Mouse (Mus musculus) lung, embryonic 15.5 days (tissue): ENCODE results near the gene Gm20695. TPM values are rescaled to one million over a fixed set of nuclear protein-coding genes. Genes with fewer than 3 reads are reported as not detected.
A peak's percentile ranks its signal among the peaks of the same experiment; 100 is the strongest.

Experiments used
- ATAC-seq: fragments of 200-750 bp; cut with Nextera tagmentation; 2 replicates; pipeline ENCODE4 v1.8.0; 2017; ENCODE audit warnings: moderate number of reproducible peaks, borderline replicate concordance; ENCODE audit not compliant: low FRiP score, low TSS enrichment; ENCODE audit errors: extremely low read depth
- H3K27ac ChIP-seq: fragments of 300-500 bp; sonication (generic); 2 replicates; pipeline ENCODE4 v1.5.1; 2015; ENCODE audit warnings: moderate library complexity, mild to moderate bottlenecking, inconsistent platforms
- H3K27me3 ChIP-seq: fragments of 300-500 bp; sonication (generic); 2 replicates; pipeline ENCODE4 v1.6.1; 2015; ENCODE audit warnings: inconsistent platforms
- H3K36me3 ChIP-seq: fragments of 300-500 bp; sonication (generic); 2 replicates; pipeline ENCODE4 v1.6.1; 2015; ENCODE audit warnings: inconsistent platforms
- H3K4me1 ChIP-seq: fragments of 300-500 bp; sonication (generic); 2 replicates; pipeline ENCODE4 v1.6.1; 2015; ENCODE audit warnings: inconsistent platforms
- H3K4me2 ChIP-seq: fragments of 300-500 bp; sonication (generic); 2 replicates; pipeline ENCODE4 v1.6.1; 2015; ENCODE audit warnings: inconsistent platforms, mild to moderate bottlenecking, moderate library complexity
- H3K4me3 ChIP-seq: fragments of 300-500 bp; sonication (generic); 2 replicates; pipeline ENCODE4 v1.5.1; 2015; ENCODE audit warnings: mild to moderate bottlenecking, inconsistent platforms
- H3K9ac ChIP-seq: fragments of 300-500 bp; sonication (generic); 2 replicates; pipeline ENCODE4 v1.6.1; 2015; ENCODE audit warnings: inconsistent platforms
- H3K9me3 ChIP-seq: fragments of 300-500 bp; sonication (generic); 2 replicates; pipeline ENCODE4 v1.6.1; 2016; ENCODE audit warnings: inconsistent platforms
- WGBS: fragments of 180-500 bp; shearing (Covaris S2); methylation state at CpG from one replicate; pipeline ENCODE4 v1.1.7; 2015; 5-methylcytosine and 5-hydroxymethylcytosine counted together
- polyA plus RNA-seq: library from polyadenylated mRNA; unstranded; fragments of >200 nt; fragmentation: Nextera tagmentation; extraction: Ambion mirVana; gene quantifications from 2 replicates; pipeline ENCODE4 v1.2.1, GENCODE M21; 2015

The Gm20695 gene
- polyA plus RNA-seq, 1 experiment from 2014 or later: 1.1 TPM

DNA sequence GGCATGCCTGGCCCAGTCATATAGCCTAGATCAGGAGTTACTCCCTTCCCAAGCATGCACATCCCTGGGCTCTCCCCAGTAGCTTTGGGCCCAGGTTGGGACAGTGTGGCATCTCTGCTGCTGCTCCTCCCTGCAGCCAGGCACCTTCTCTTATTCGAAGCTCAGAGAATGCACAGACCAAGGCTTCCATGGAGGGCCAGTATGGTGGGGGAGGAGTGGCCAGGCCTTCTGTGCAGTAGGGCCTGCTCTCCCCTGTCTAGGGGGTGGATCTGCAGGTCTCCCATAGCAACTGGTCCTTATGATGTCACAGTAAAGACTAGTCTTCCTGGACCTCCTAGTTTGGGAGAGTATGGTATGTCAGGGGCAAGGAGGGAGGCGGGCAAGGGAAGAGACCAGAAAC is 23.0 kb downstream of the Gm20695 start:
- peaks cover 31% of the 10 kb centered on the region for H3K36me3 ChIP-seq
- H3K27me3 ChIP-seq: no peaks in the 10 kb centered on the region
- no peaks in the 10 kb centered on the region for H3K9me3 ChIP-seq
- WGBS: 58% methylated on average over 2 of the region's 2 CpGs
- no peak overlapping the region for H3K9ac ChIP-seq
- H3K4me2 ChIP-seq: no peak overlapping the region
- no peak overlapping the region for H3K4me3 ChIP-seq
- H3K4me1 ChIP-seq: peaks cover 9% of the 10 kb centered on the region
- no peak overlapping the region for H3K27ac ChIP-seq
- no peak for ATAC-seq

DNA sequence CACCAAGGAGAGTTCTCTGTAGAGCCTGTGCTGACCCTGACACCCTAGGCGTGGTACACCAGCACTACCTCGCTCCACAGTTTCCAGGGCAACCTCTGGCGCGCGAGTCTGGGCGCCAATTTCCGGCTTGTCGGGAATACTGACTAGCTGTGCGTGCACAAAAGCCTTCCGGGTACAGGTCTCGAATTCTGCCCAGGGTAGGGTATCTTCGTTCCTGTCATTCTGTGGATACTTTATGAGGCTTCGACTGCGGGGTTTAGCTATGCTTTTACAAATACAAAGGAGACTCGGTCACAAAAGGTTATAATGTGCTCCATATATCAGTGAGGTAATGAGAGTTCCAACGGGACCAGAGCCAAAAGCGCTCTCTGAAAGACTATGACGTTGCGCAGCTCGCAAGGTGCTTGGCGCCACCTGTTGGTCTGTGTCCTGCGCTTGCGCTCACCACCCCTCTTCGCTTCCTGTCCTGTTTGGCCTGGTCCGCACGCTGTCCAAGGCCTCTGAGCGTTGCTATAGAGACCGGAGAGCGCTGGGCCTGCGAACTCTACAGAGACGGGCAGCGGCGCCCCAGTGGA is 24.2 kb downstream of the Gm20695 start, which contains the start of the genes 1700037C18Rik and Cluap1:
TSS of gene 1700037C18Rik (minus strand) at position 153 of the 575 bp plus-strand sequence.
TSS of gene Cluap1 (plus strand) at position 265 of the 575 bp plus-strand sequence.
- ATAC-seq: peak; percentile 98
- Histone ChIP-seq H3K27me3 (no peaks in the 10 kb centered on the region), H3K4me2 (peak within 1 kb of the TSS; percentile 83), H3K27ac (peak within 1 kb of the TSS; percentile 83), H3K9ac (peak within 1 kb of the TSS; percentile 67), H3K9me3 (no peaks in the 10 kb centered on the region), H3K36me3 (peaks cover 38% of the 10 kb centered on the region), H3K4me3 (peak within 1 kb of the TSS; percentile 63), H3K4me1 (peaks cover 9% of the 10 kb centered on the region)
- under 1% methylated on average over 33 of the region's 33 CpGs for WGBS

DNA sequence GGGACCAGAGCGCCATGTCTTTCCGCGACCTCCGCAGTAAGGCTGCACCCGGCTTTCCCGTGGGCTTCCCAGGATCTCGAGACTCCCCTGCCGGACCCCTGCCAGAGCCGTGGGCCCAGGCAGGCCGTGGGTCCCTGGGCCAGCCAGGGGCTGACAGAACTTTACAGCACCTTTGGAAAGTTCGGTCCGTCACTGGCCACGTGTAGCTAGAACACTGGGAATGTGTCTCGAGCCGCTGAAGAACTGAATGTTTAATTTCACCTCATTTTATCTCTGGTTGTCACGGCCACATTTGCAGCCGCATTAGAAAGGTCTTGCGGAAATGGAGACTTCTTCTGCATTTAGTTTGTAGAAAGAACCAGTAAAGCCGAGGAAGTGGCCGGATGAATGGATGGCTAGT is 24.7 kb downstream of the Gm20695 start:
- no peak for ATAC-seq
- Histone ChIP-seq H3K4me1 (peaks cover 9% of the 10 kb centered on the region), H3K27ac (peak overlapping the region; percentile 83), H3K36me3 (peaks cover 35% of the 10 kb centered on the region), H3K4me3 (peak overlapping the region; percentile 63), H3K9ac (peak overlapping the region; percentile 67), H3K9me3 (no peaks in the 10 kb centered on the region), H3K4me2 (peak overlapping the region; percentile 83), H3K27me3 (no peaks in the 10 kb centered on the region)
- 3% methylated on average over 20 of the region's 20 CpGs for WGBS

DNA sequence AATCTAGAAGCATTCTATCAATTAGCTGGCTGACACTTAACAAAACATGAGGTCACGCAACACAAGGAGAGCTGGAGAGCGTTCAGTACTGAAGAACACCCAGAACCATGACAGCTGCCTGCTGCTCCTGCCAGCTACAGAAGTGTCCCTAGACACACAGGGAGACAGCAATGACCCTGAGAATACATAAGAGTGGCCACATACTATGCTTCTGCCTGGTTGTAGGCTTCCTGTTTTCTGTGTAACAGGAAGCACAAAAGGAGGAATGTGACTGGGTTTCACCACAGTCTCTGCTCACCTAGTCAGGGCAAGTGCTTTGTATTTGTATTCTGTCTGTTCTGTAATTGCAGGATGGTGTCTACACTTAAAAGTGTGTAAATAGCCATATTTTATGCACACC is 36.3 kb downstream of the Gm20695 start:
- no peaks in the 10 kb centered on the region for H3K27me3 ChIP-seq
- H3K36me3 ChIP-seq: peaks cover 42% of the 10 kb centered on the region
- H3K9me3 ChIP-seq: no peaks in the 10 kb centered on the region
- H3K4me2 ChIP-seq: no peak overlapping the region
- 0 out of 2 replicates have a peak, but pooled peaks cover 3% of the 10 kb centered on the region for H3K4me1 ChIP-seq
- WGBS: 91% methylated on average over 2 of the region's 2 CpGs
- H3K9ac ChIP-seq: no peak overlapping the region
- ATAC-seq: no peak
- no peak overlapping the region for H3K4me3 ChIP-seq
- H3K27ac ChIP-seq: no peak overlapping the region

DNA sequence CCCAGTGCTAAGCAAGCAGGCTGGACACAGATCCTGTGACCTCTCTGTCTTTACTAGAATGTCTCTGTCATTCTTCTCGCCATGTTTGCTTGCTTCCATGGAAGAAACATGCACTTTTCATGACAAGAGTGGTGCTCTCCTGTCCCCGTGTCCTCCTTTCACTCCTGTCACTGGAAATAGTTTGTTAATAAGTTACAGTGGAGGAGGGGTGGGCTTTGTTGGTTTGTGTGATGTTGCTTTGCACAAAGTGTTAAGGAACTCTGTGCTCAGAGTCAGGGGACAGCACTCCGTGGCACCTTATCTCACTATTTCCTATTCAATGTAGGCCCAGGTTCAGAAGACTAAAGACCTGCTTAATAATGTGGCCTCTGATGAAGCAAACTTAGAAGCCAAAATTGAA is 39.1 kb downstream of the Gm20695 start:
- Histone ChIP-seq H3K36me3 (peaks cover 45% of the 10 kb centered on the region), H3K9me3 (no peaks in the 10 kb centered on the region), H3K4me3 (no peak overlapping the region), H3K9ac (no peak overlapping the region), H3K27me3 (no peaks in the 10 kb centered on the region), H3K4me1 (0 out of 2 replicates have a peak, but pooled peaks cover 3% of the 10 kb centered on the region), H3K27ac (peak overlapping the region; percentile 64), H3K4me2 (no peak overlapping the region)
- 61% methylated on average over 3 of the region's 3 CpGs for WGBS
- ATAC-seq: no peak

DNA sequence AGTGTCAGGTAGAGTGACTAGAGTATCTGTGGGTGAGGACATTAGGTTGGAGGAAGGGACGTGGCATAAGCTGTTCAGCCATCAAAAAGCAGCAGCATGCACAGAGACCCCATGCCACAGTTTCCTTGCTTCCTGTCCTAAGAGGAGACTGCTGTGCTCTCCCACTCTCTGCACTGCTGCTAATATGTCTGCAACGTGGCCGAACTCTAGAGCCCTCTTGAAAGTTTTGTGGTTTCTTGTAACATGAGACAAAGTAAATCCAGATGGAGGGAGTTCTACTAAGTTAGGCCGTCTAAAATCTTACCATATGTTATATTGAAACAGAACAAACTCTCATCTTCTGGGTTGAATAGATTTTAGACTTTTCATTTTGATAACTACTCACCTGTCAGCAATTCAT is 39.5 kb downstream of the Gm20695 start:
- H3K4me1 ChIP-seq: 0 out of 2 replicates have a peak, but pooled peaks cover 3% of the 10 kb centered on the region
- WGBS: 65% methylated on average over 4 of the region's 4 CpGs
- no peaks in the 10 kb centered on the region for H3K9me3 ChIP-seq
- 0 out of 2 replicates have a peak overlapping the region, but pooled peaks have one; percentile 7 for H3K9ac ChIP-seq
- H3K4me2 ChIP-seq: no peak overlapping the region
- peak overlapping the region; percentile 72 for H3K27ac ChIP-seq
- H3K27me3 ChIP-seq: no peaks in the 10 kb centered on the region
- H3K4me3 ChIP-seq: no peak overlapping the region
- peak; percentile 59; the same call in 1 of the 2 replicates for ATAC-seq
- H3K36me3 ChIP-seq: peaks cover 47% of the 10 kb centered on the region

DNA sequence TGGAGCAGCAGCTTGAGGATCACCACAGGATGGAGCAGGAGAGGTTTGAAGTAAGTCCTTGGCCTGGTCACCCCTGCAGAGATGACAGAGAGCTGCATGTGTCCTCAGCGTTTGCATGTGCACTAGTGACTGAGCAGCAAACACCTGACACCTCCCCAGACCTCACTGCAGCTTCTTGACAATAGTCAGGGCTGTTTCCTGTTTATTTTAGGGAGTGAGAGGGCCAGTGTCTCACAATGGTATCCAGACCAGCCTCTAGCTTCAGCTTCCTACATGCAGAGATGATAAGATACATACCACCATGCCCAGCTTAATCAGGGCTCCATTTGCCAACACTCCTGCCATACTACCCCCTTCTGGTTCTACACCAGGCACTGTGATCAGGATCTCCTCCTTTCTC is 44.1 kb downstream of the Gm20695 start:
- Histone ChIP-seq H3K36me3 (peaks cover 46% of the 10 kb centered on the region), H3K27me3 (no peaks in the 10 kb centered on the region), H3K9ac (no peak overlapping the region), H3K4me1 (no peaks in the 10 kb centered on the region), H3K9me3 (no peaks in the 10 kb centered on the region), H3K27ac (no peak overlapping the region), H3K4me3 (no peak overlapping the region), H3K4me2 (no peak overlapping the region)
- 52% methylated on average over 1 of the region's 1 CpGs for WGBS
- ATAC-seq: no peak

DNA sequence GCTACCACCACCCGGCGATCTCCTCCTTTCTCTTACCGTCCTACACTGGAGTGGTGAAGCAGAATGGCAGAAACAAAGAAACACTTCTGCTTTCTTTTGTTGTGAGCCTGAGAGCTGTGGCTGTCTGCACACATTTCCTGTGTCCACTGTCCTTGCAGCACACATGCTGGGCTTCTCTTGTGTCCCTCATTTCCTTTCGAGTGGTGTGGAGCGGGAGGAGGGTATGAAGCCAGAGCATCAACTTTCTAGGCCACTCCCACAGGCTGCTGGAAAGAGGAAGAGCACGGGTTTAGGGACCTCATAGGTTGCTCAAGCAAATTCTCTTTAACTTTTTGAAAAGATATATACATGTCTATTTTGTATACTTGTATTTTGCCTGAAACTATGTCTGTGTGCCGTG is 44.7 kb downstream of the Gm20695 start:
- Histone ChIP-seq H3K4me2 (no peak overlapping the region), H3K4me1 (no peaks in the 10 kb centered on the region), H3K9ac (no peak overlapping the region), H3K36me3 (peaks cover 45% of the 10 kb centered on the region), H3K4me3 (no peak overlapping the region), H3K27me3 (no peaks in the 10 kb centered on the region), H3K27ac (0 out of 2 replicates have a peak overlapping the region, but pooled peaks have one; percentile 12), H3K9me3 (no peaks in the 10 kb centered on the region)
- WGBS: 76% methylated on average over 7 of the region's 7 CpGs
- ATAC-seq: no peak

DNA sequence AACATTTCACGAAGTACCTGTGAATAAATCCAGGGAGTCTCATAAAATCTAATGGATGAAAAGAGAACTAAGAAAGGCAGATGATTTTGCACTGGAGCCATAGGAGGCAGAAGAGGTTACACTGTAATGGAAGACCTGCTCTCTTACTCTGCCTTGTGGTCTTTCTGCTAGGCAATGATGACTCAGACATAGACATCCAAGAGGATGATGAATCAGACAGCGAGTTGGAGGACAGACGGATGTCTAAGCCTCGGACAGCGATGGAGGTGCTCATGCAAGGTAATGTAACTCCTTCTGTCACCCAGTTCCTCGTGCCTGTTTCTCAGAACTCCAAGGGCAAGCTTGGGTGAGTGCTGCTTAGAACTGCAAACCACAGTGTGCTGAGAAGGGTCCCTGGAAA is 49.1 kb downstream of the Gm20695 start:
- no peaks in the 10 kb centered on the region for H3K4me1 ChIP-seq
- no peak for ATAC-seq
- 92% methylated on average over 6 of the region's 6 CpGs for WGBS

DNA sequence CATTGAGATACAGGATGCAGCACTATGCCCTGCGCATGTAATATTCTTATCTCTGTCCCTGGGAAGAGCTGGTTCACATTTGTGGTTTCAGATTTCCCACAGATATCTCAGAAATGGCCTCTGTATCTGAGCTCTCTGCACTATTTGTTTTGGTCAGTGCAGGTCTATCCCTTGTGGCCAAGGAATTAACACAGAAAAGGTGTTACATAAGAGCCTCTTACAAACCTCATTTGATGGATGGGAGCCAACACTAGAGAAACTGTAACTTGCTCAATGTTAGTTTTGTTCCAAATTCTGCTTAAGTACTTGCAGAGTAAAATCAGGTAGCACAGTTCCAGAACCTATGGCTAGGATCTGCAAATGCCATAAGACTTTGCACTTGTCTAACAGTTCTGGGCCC is 49.6 kb downstream of the Gm20695 start:
- 95% methylated on average over 1 of the region's 1 CpGs for WGBS
- H3K9ac ChIP-seq: no peak overlapping the region
- H3K27me3 ChIP-seq: no peaks in the 10 kb centered on the region
- no peak for ATAC-seq
- H3K27ac ChIP-seq: no peak overlapping the region
- no peak overlapping the region for H3K4me3 ChIP-seq
- no peaks in the 10 kb centered on the region for H3K9me3 ChIP-seq
- H3K4me1 ChIP-seq: no peaks in the 10 kb centered on the region
- H3K4me2 ChIP-seq: no peak overlapping the region
- H3K36me3 ChIP-seq: peaks cover 45% of the 10 kb centered on the region

More for the DNA sequence above, 49.1 kb downstream of the Gm20695 start:
- no peak overlapping the region for H3K27ac ChIP-seq
- H3K4me3 ChIP-seq: no peak overlapping the region
- no peak overlapping the region for H3K4me2 ChIP-seq
- no peak overlapping the region for H3K9ac ChIP-seq
- peaks cover 46% of the 10 kb centered on the region for H3K36me3 ChIP-seq
- no peaks in the 10 kb centered on the region for H3K9me3 ChIP-seq
- H3K27me3 ChIP-seq: no peaks in the 10 kb centered on the region

DNA sequence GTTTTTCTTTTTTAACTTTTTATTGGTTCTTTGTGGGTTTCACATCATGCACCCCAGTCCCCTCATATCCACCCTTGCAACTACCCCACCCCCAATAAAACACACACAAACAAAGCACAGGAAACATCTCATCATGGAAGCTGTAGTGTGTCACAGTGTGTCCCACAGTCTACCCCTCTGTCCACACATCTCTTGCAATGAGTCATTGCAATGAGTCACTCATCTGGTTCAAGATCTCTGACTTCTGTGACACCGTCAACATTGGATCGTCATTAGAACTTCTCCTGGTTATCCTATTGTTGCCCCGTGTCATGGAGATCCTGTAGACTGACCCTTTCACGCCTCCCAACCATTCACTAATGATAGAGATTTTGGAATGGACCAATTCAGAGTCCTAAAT is 50.3 kb downstream of the Gm20695 start:
- H3K27ac ChIP-seq: no peak overlapping the region
- peaks cover 42% of the 10 kb centered on the region for H3K36me3 ChIP-seq
- no peak for ATAC-seq
- no peak overlapping the region for H3K9ac ChIP-seq
- no peaks in the 10 kb centered on the region for H3K4me1 ChIP-seq
- no peak overlapping the region for H3K4me2 ChIP-seq
- 87% methylated on average over 4 of the region's 4 CpGs for WGBS
- H3K9me3 ChIP-seq: no peaks in the 10 kb centered on the region
- H3K27me3 ChIP-seq: no peaks in the 10 kb centered on the region
- H3K4me3 ChIP-seq: no peak overlapping the region

DNA sequence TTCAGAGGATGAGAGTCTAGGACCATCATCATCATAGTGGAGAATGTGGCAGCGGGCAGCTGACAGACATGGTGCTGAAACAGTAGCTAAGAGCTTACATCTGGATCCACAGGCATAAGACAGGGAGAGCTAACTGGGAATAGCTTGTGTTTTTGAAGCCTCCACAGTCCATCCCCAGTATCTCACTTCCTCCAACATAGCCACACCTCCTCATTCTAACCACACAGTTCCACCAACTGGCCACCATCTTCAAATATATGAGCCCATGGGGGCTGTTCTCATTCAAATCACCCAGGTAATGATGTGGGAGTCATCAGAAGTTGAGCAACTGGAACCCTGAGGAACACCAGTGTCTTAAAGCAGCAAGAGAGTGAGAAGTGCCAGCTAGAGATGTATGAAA is 66.7 kb downstream of the Gm20695 start:
- ATAC-seq: no peak
- WGBS: 80% methylated on average over 1 of the region's 1 CpGs
- H3K27ac ChIP-seq: no peak overlapping the region
- no peaks in the 10 kb centered on the region for H3K9me3 ChIP-seq
- H3K27me3 ChIP-seq: no peaks in the 10 kb centered on the region
- H3K4me3 ChIP-seq: no peak overlapping the region
- no peak overlapping the region for H3K9ac ChIP-seq
- H3K4me1 ChIP-seq: no peaks in the 10 kb centered on the region
- H3K4me2 ChIP-seq: no peak overlapping the region
- H3K36me3 ChIP-seq: no peaks in the 10 kb centered on the region
